In genomic region chr2:148338308-148338768, GRCm38 (mm10) we compare ENCODE assay signal across 7 mouse cellular contexts. TPM values are rescaled to one million over a fixed set of nuclear protein-coding genes. Genes with fewer than 3 reads are reported as not detected.
DNase-seq lines count a peak whose midpoint lies in the region; ATAC-seq and TF ChIP-seq lines count a peak whose summit lies in the region.

No protein-coding gene starts in this region.

- peak overlapping the region; percentile 46 for H3K27ac ChIP-seq in heart, embryonic 15.5 days
- H3K27ac ChIP-seq in liver, embryonic 13.5 days = no peak overlapping the region
- H3K27ac ChIP-seq in stomach, postnatal 0 days (replicated peaks) = no peak overlapping the region
- H3K27ac ChIP-seq in hindbrain, embryonic 14.5 days = no peak overlapping the region
- no peak overlapping the region for H3K27ac ChIP-seq in hindbrain, embryonic 13.5 days

- no peak overlapping the region for H3K9ac ChIP-seq in heart, embryonic 15.5 days
- H3K9ac ChIP-seq in liver, embryonic 13.5 days = no peak overlapping the region
- H3K9ac ChIP-seq in stomach, postnatal 0 days (ENCODE audit: low read length) = no peak overlapping the region
- H3K9ac ChIP-seq in hindbrain, embryonic 14.5 days = no peak overlapping the region
- no peak overlapping the region for H3K9ac ChIP-seq in hindbrain, embryonic 13.5 days

- TF ChIP-seq CTCF in stomach, postnatal 0 days (IDR thresholded peaks at IDR 0.05; ENCODE audit: low read depth) = no peak

- H3K4me1 ChIP-seq in heart, embryonic 15.5 days (replicated peaks) = peaks cover 4% of the 10 kb centered on the region; the same call in 1 of the 2 replicates
- H3K4me1 ChIP-seq in liver, embryonic 13.5 days (replicated peaks) = no peaks in the 10 kb centered on the region
- H3K4me1 ChIP-seq in stomach, postnatal 0 days (replicated peaks; ENCODE audit: control insufficient read depth, insufficient read depth) = no peaks in the 10 kb centered on the region
- H3K4me1 ChIP-seq in hindbrain, embryonic 14.5 days (replicated peaks; ENCODE audit: control insufficient read depth, insufficient read depth, low read length) = no peaks in the 10 kb centered on the region
- no peaks in the 10 kb centered on the region for H3K4me1 ChIP-seq in hindbrain, embryonic 13.5 days (replicated peaks)

- H3K9me3 ChIP-seq in heart, embryonic 15.5 days (replicated peaks) = no peaks in the 10 kb centered on the region
- H3K9me3 ChIP-seq in liver, embryonic 13.5 days (replicated peaks) = no peaks in the 10 kb centered on the region
- no peaks in the 10 kb centered on the region for H3K9me3 ChIP-seq in stomach, postnatal 0 days (ENCODE audit: control insufficient read depth, low read length)
- no peaks in the 10 kb centered on the region for H3K9me3 ChIP-seq in hindbrain, embryonic 14.5 days (ENCODE audit: control insufficient read depth, low read length)
- H3K9me3 ChIP-seq in hindbrain, embryonic 13.5 days = no peaks in the 10 kb centered on the region

- no peak overlapping the region for H3K4me3 ChIP-seq in heart, embryonic 15.5 days
- H3K4me3 ChIP-seq in liver, embryonic 13.5 days (replicated peaks) = no peak overlapping the region
- no peak overlapping the region for H3K4me3 ChIP-seq in stomach, postnatal 0 days (ENCODE audit: low read depth, low read length)
- no peak overlapping the region for H3K4me3 ChIP-seq in hindbrain, embryonic 14.5 days (replicated peaks; ENCODE audit: low read length)
- H3K4me3 ChIP-seq in hindbrain, embryonic 13.5 days = no peak overlapping the region

- no peaks in the 10 kb centered on the region for H3K27me3 ChIP-seq in heart, embryonic 15.5 days
- H3K27me3 ChIP-seq in liver, embryonic 13.5 days = no peaks in the 10 kb centered on the region
- H3K27me3 ChIP-seq in stomach, postnatal 0 days (ENCODE audit: control insufficient read depth, insufficient read depth, low read length) = no peaks in the 10 kb centered on the region
- H3K27me3 ChIP-seq in hindbrain, embryonic 14.5 days (ENCODE audit: control insufficient read depth, insufficient read depth, low read length) = no peaks in the 10 kb centered on the region
- H3K27me3 ChIP-seq in hindbrain, embryonic 13.5 days = no peaks in the 10 kb centered on the region

- H3K36me3 ChIP-seq in heart, embryonic 15.5 days = no peaks in the 10 kb centered on the region
- H3K36me3 ChIP-seq in liver, embryonic 13.5 days = no peaks in the 10 kb centered on the region
- no peaks in the 10 kb centered on the region for H3K36me3 ChIP-seq in stomach, postnatal 0 days (ENCODE audit: control insufficient read depth, insufficient read depth, low read length)
- H3K36me3 ChIP-seq in hindbrain, embryonic 14.5 days (replicated peaks; ENCODE audit: control insufficient read depth, insufficient read depth) = no peaks in the 10 kb centered on the region
- H3K36me3 ChIP-seq in hindbrain, embryonic 13.5 days = no peaks in the 10 kb centered on the region

- 21% methylated on average over 6 of the region's 6 CpGs for WGBS in heart, embryonic 15.5 days
- 17% methylated on average over 6 of the region's 6 CpGs for WGBS in liver, embryonic 13.5 days (ENCODE audit: insufficient replicate concordance)
- 16% methylated on average over 6 of the region's 6 CpGs for WGBS in stomach, postnatal 0 days
- WGBS in hindbrain, embryonic 14.5 days = 42% methylated on average over 6 of the region's 6 CpGs
- WGBS in hindbrain, embryonic 13.5 days = 45% methylated on average over 6 of the region's 6 CpGs

- DNase-seq in urinary bladder, adult 18-20 months (ENCODE audit: low spot score in 2 of 2) = peak; percentile 1 to 35
- no peak for DNase-seq in urinary bladder, adult 2 months (ENCODE audit: low spot score)
- DNase-seq in liver, embryonic 13.5 days = no peak
- DNase-seq in stomach, postnatal 0 days (ENCODE audit: low spot score) = peak; percentile 55
- no peak for DNase-seq in hindbrain, embryonic 14.5 days (ENCODE audit: low spot score)

- H3K4me2 ChIP-seq in heart, embryonic 15.5 days = no peak overlapping the region
- H3K4me2 ChIP-seq in liver, embryonic 13.5 days = no peak overlapping the region
- H3K4me2 ChIP-seq in stomach, postnatal 0 days (replicated peaks; ENCODE audit: low read depth) = no peak overlapping the region
- H3K4me2 ChIP-seq in hindbrain, embryonic 14.5 days (replicated peaks) = no peak overlapping the region
- no peak overlapping the region for H3K4me2 ChIP-seq in hindbrain, embryonic 13.5 days

- peak; percentile 87 for ATAC-seq in heart, embryonic 15.5 days (replicated peaks; ENCODE audit: insufficient number of reproducible peaks, insufficient read depth, low FRiP score, low read depth)
- peak; percentile 61 for ATAC-seq in liver, embryonic 13.5 days (ENCODE audit: low read depth)
- peak; percentile 91 for ATAC-seq in stomach, postnatal 0 days (ENCODE audit: low FRiP score, low TSS enrichment)
- ATAC-seq in hindbrain, embryonic 14.5 days (ENCODE audit: low FRiP score) = no peak
- ATAC-seq in hindbrain, embryonic 13.5 days (ENCODE audit: low FRiP score) = no peak

- TF ChIP-seq EP300 in stomach, postnatal 0 days (optimal IDR thresholded peaks at IDR 0.05) = no peak

RNA-seq across cellular contexts. Expression of gene Sstr4, which starts 56.8 kb away (rescaled TPM):
- 0.16 and 0.30 TPM in 2 replicates for polyA plus RNA-seq in urinary bladder, adult 2 months (2012; rRNA removed)
- polyA plus RNA-seq in heart, embryonic 15.5 days (2015; fragmentation: Nextera tagmentation; extraction: Ambion mirVana) = 0.48 and 1.0 TPM in 2 replicates
- not detected in 2 replicates for polyA plus RNA-seq in liver, embryonic 13.5 days (2015; fragmentation: Nextera tagmentation; extraction: Ambion mirVana)
- 0.31 and 0.49 TPM in 2 replicates for polyA plus RNA-seq in stomach, postnatal 0 days (2015; fragmentation: Nextera tagmentation; extraction: Ambion mirVana)
- polyA plus RNA-seq in hindbrain, embryonic 14.5 days (2014; fragmentation: Nextera tagmentation; extraction: Ambion mirVana) = 3.7 and 4.1 TPM in 2 replicates
- polyA plus RNA-seq in hindbrain, embryonic 13.5 days (2015; fragmentation: Nextera tagmentation; extraction: Ambion mirVana) = 2.1 and 2.5 TPM in 2 replicates

Comparison
In these comparisons a context has a peak if more than half of its experiments do, and no peak if none do; other contexts are left out.
1. DNase-seq: peak in urinary bladder, adult 18-20 months (2 of 2) and stomach, postnatal 0 days (single experiment); none in urinary bladder, adult 2 months (single experiment), liver, embryonic 13.5 days (single experiment) and hindbrain, embryonic 14.5 days (single experiment).
2. ATAC-seq: peak in heart, embryonic 15.5 days (single experiment), liver, embryonic 13.5 days (single experiment) and stomach, postnatal 0 days (single experiment); none in hindbrain, embryonic 14.5 days (single experiment) and hindbrain, embryonic 13.5 days (single experiment).